Mouse (Mus musculus) 3T3-L1 (cell line): ENCODE measurements around the gene Upf3a.
A peak's percentile ranks its signal among the peaks of the same experiment; 100 is the strongest.
"Not testable (repeated sequence)": the region's sequence is repeated elsewhere in the genome, so short reads cannot be mapped to it uniquely, and the experiment has no call there.

ENCODE experiments used
- DNase-seq: peaks from one replicate; pipeline ENCODE4 v3.0.0-alpha.2; 2015; ENCODE audit warnings: low read depth, low spot score

Gene Upf3a

GRCm38 (mm10) chr8:13785250-13785763, at the start of gene Upf3a:
Gene Upf3a (plus strand): TSS chr8:13785615.
- peak; percentile 95 for DNase-seq

GRCm38 (mm10) chr8:13740323-13740770, 45.1 kb upstream of the Upf3a start:
- DNase-seq, result peak; percentile 28

GRCm38 (mm10) chr8:13740817-13741613, 44.4 kb upstream of the Upf3a start:
- DNase-seq, result no peak

- not testable (repeated sequence) for DNase-seq
These were observed 39.2 kb upstream of the Upf3a start for GRCm38 (mm10) chr8:13746212-13746611.

GRCm38 (mm10) chr8:13747626-13748025, 37.8 kb upstream of the Upf3a start:
- DNase-seq, result peak; percentile 58

GRCm38 (mm10) chr8:13753680-13754079, 31.7 kb upstream of the Upf3a start:
- DNase-seq, result peak; percentile 89

- DNase-seq, result no peak
These were observed 28.9 kb upstream of the Upf3a start for GRCm38 (mm10) chr8:13756480-13756879.

- DNase-seq, result peak; percentile 87
These were observed 28.2 kb upstream of the Upf3a start, which contains the start of gene Cdc16 for GRCm38 (mm10) chr8:13756982-13757804. Gene Cdc16 (plus strand): TSS chr8:13757676.

GRCm38 (mm10) chr8:13757805-13758727, 27.3 kb upstream of the Upf3a start:
- DNase-seq, result peak; percentile 90

- DNase-seq, result no peak
These were observed 16.2 kb upstream of the Upf3a start for GRCm38 (mm10) chr8:13769206-13769605.

- DNase-seq, result peak; percentile 39
These were observed 4.9 kb upstream of the Upf3a start for GRCm38 (mm10) chr8:13780536-13780935.

- peak; percentile 96 for DNase-seq
These were observed 417 bp downstream of the Upf3a start for GRCm38 (mm10) chr8:13785764-13786299.

- DNase-seq, result no peak
These were observed 4.2 kb downstream of the Upf3a start for GRCm38 (mm10) chr8:13789606-13790005.

GRCm38 (mm10) chr8:13793097-13793745, 7.8 kb downstream of the Upf3a start:
- DNase-seq, result no peak

- no peak for DNase-seq
These were observed 8.3 kb downstream of the Upf3a start for GRCm38 (mm10) chr8:13793746-13794101.

GRCm38 (mm10) chr8:13797676-13798075, 12.3 kb downstream of the Upf3a start:
- DNase-seq, result no peak

GRCm38 (mm10) chr8:13799566-13799965, 14.2 kb downstream of the Upf3a start:
- no peak for DNase-seq

- DNase-seq, result no peak
These were observed 43.3 kb downstream of the Upf3a start for GRCm38 (mm10) chr8:13828598-13829172.

- not testable (repeated sequence) for DNase-seq
These were observed 52.9 kb downstream of the Upf3a start, which contains the start of gene AF366264 for GRCm38 (mm10) chr8:13838289-13838688. Gene AF366264 (minus strand): TSS chr8:13838389.

GRCm38 (mm10) chr8:13843286-13843685, 57.9 kb downstream of the Upf3a start:
- not testable (repeated sequence) for DNase-seq
